Mouse (Mus musculus) heart, embryonic 15.5 days (tissue): ENCODE measurements around the gene Spata31d1a. TPM values are rescaled to one million over a fixed set of nuclear protein-coding genes. Genes with fewer than 3 reads are reported as not detected.
A peak's percentile ranks its signal among the peaks of the same experiment; 100 is the strongest.
"Not testable (repeated sequence)": the region's sequence is repeated elsewhere in the genome, so short reads cannot be mapped to it uniquely, and the experiment has no call there.

Experiments
- ATAC-seq: fragments of 200-750 bp; cut with Nextera tagmentation; replicated peaks from 2 replicates; pipeline ENCODE4 v1.8.0; 2017; ENCODE audit warnings: low read depth, moderate TSS enrichment; ENCODE audit not compliant: insufficient number of reproducible peaks, insufficient read depth, low FRiP score
- H3K27ac ChIP-seq: fragments of 300-500 bp; sonication (generic); 2 replicates; pipeline ENCODE4 v1.5.1; 2015; ENCODE audit warnings: mild to moderate bottlenecking, inconsistent platforms
- H3K27me3 ChIP-seq: fragments of 300-500 bp; sonication (generic); 2 replicates; pipeline ENCODE4 v1.6.1; 2015; ENCODE audit warnings: inconsistent platforms
- H3K36me3 ChIP-seq: fragments of 300-500 bp; sonication (generic); 2 replicates; pipeline ENCODE4 v1.6.1; 2015; ENCODE audit warnings: mild to moderate bottlenecking, inconsistent platforms
- H3K4me1 ChIP-seq: fragments of 300-500 bp; sonication (generic); replicated peaks from 2 replicates; pipeline ENCODE4 v1.6.1; 2015; ENCODE audit warnings: inconsistent platforms
- H3K4me2 ChIP-seq: fragments of 300-500 bp; sonication (generic); 2 replicates; pipeline ENCODE4 v1.6.1; 2015; ENCODE audit warnings: inconsistent platforms, mild to moderate bottlenecking, moderate library complexity
- H3K4me3 ChIP-seq: fragments of 300-500 bp; sonication (generic); 2 replicates; pipeline ENCODE4 v1.5.1; 2015; ENCODE audit warnings: mild to moderate bottlenecking, inconsistent platforms
- H3K9ac ChIP-seq: fragments of 300-500 bp; sonication (generic); 2 replicates; pipeline ENCODE4 v1.6.1; 2015; ENCODE audit warnings: mild to moderate bottlenecking, inconsistent platforms
- H3K9me3 ChIP-seq: fragments of 300-500 bp; sonication (generic); replicated peaks from 2 replicates; pipeline ENCODE4 v1.6.1; 2016; ENCODE audit warnings: inconsistent platforms
- WGBS: fragments of 180-500 bp; shearing (Covaris S2); methylation state at CpG from one replicate; pipeline ENCODE4 v1.1.7; 2015; ENCODE audit warnings: mixed read lengths; 5-methylcytosine and 5-hydroxymethylcytosine counted together
- polyA plus RNA-seq: library from polyadenylated mRNA; unstranded; fragments of >200 nt; fragmentation: Nextera tagmentation; extraction: Ambion mirVana; gene quantifications from 2 replicates; pipeline ENCODE4 v1.2.1, GENCODE M21; 2015

Spata31d1a gene
- polyA plus RNA-seq, 1 experiment from 2014 or later: 0.03 TPM

- not testable (repeated sequence) for H3K9me3 ChIP-seq, H3K4me3 ChIP-seq, H3K36me3 ChIP-seq, H3K4me2 ChIP-seq, H3K27me3 ChIP-seq, ATAC-seq, H3K27ac ChIP-seq, H3K9ac ChIP-seq, H3K4me1 ChIP-seq
- whole genome bisulfite sequencing: 45% methylated on average over 1 of the region's 1 CpGs
Measured at GRCm38 (mm10) chr13:59700137-59700536, 10.0 kb downstream of the Spata31d1a start.

- H3K27ac ChIP-seq: no peak overlapping the region
Measured at GRCm38 (mm10) chr13:59699131-59699530, 11.0 kb downstream of the Spata31d1a start.

DNA sequence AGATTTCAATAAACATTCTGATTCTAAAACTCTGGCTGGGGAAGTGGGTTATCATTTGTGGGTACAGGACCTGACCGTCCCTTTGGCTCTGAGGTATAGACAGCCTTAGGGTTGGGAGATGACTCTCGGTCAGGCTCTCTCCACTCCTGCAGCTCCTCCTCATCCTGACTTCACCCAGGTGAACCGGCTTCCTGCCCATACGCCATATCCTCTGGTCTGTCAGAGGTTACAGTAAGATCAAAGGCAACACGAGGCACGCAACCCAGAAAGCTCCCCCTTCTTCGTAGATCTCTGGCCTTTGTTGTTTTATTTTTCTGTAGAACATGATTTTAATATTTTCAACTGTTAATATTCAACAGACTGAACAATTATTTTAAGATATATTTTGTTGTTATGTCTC, 14.3 kb downstream of the Spata31d1a start:
- H3K4me1 ChIP-seq: no peaks in the 10 kb centered on the region
- H3K27ac ChIP-seq: no peak overlapping the region
- H3K4me3 ChIP-seq: no peak overlapping the region
- H3K27me3 ChIP-seq: no peaks in the 10 kb centered on the region
- no peak for ATAC-seq
- H3K9me3 ChIP-seq: no peaks in the 10 kb centered on the region
- no peak overlapping the region for H3K9ac ChIP-seq
- no peak overlapping the region for H3K4me2 ChIP-seq
- WGBS: 83% methylated on average over 7 of the region's 7 CpGs
- H3K36me3 ChIP-seq: no peaks in the 10 kb centered on the region

More at GRCm38 (mm10) chr13:59699131-59699530, 11.0 kb downstream of the Spata31d1a start:
- peaks cover 2% of the 10 kb centered on the region; the same call in 1 of the 2 replicates for H3K4me1 ChIP-seq
- H3K9me3 ChIP-seq: no peaks in the 10 kb centered on the region
- WGBS: 89% methylated on average over 8 of the region's 8 CpGs
- no peak overlapping the region for H3K4me2 ChIP-seq
- no peak for ATAC-seq
- H3K4me3 ChIP-seq: no peak overlapping the region
- H3K36me3 ChIP-seq: no peaks in the 10 kb centered on the region
- no peak overlapping the region for H3K9ac ChIP-seq
- H3K27me3 ChIP-seq: no peaks in the 10 kb centered on the region

- no peaks in the 10 kb centered on the region for H3K9me3 ChIP-seq
- no peak within 1 kb of the TSS for H3K4me2 ChIP-seq
- H3K9ac ChIP-seq: no peak within 1 kb of the TSS
- 76% methylated on average over 3 of the region's 3 CpGs for WGBS
- ATAC-seq: no peak
- H3K27ac ChIP-seq: no peak within 1 kb of the TSS
- no peaks in the 10 kb centered on the region for H3K36me3 ChIP-seq
- no peaks in the 10 kb centered on the region for H3K27me3 ChIP-seq
- H3K4me3 ChIP-seq: no peak within 1 kb of the TSS
- H3K4me1 ChIP-seq: peaks cover 5% of the 10 kb centered on the region; the same call in 1 of the 2 replicates
Measured at GRCm38 (mm10) chr13:59694008-59694407, 16.1 kb downstream of the Spata31d1a start, which contains the start of gene 4921517D22Rik. TSS of gene 4921517D22Rik (minus strand) at chr13:59694108.

DNA sequence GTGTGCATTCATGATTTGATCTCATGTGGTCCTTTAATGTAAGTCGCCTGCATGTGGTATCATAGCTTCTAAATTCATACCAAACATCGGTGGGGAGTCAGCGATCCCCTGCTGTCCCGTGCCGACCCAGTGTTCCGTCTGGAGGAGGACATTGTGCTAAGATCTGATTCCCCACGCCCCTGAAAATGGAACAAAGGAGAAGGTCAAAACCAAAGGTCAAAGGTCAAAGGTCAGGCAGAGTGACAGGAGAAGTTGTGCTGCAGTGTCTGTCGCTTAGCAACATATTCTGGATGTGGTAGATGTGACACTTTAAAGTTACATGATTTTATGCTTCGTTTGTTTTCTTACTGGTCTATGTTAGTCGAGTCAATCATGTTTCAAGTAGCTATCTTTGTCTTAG, 18.7 kb downstream of the Spata31d1a start:
- H3K27me3 ChIP-seq: no peaks in the 10 kb centered on the region
- H3K27ac ChIP-seq: no peak overlapping the region
- H3K9me3 ChIP-seq: no peaks in the 10 kb centered on the region
- no peaks in the 10 kb centered on the region for H3K36me3 ChIP-seq
- no peak overlapping the region for H3K4me3 ChIP-seq
- peaks cover 5% of the 10 kb centered on the region for H3K4me1 ChIP-seq
- ATAC-seq: no peak
- no peak overlapping the region for H3K4me2 ChIP-seq
- WGBS: 80% methylated on average over 10 of the region's 10 CpGs
- H3K9ac ChIP-seq: no peak overlapping the region

DNA sequence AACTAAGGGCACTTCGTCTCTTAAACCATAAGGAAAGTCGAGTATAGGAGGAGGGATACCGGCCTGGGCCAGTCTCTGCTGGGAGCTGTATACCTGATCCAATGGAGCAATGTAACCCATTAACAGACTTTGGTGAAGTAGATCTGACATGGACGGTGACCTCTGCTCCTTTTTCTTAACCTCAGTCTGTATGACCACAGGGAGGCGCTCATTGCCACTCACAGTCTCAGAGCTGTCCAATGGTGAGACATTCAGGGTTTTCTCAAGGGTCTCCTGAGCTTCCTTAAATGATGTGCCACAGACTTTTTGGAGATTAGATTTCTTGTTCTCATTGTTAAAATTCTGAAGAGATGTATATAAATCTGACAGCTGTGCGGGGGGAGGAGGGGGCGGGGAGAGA, 19.6 kb downstream of the Spata31d1a start:
- Histone ChIP-seq H3K9ac (no peak overlapping the region), H3K27me3 (no peaks in the 10 kb centered on the region), H3K36me3 (no peaks in the 10 kb centered on the region), H3K9me3 (no peaks in the 10 kb centered on the region), H3K27ac (no peak overlapping the region), H3K4me3 (no peak overlapping the region), H3K4me2 (no peak overlapping the region), H3K4me1 (peaks cover 5% of the 10 kb centered on the region)
- ATAC-seq: no peak
- WGBS: 84% methylated on average over 7 of the region's 7 CpGs

GRCm38 (mm10) chr13:59689843-59690242, 20.3 kb downstream of the Spata31d1a start:
- WGBS: 82% methylated on average over 3 of the region's 3 CpGs
- Histone ChIP-seq H3K27me3 (no peaks in the 10 kb centered on the region), H3K9me3 (no peaks in the 10 kb centered on the region), H3K9ac (no peak overlapping the region), H3K4me2 (no peak overlapping the region), H3K36me3 (no peaks in the 10 kb centered on the region), H3K4me3 (no peak overlapping the region), H3K27ac (no peak overlapping the region), H3K4me1 (peaks cover 5% of the 10 kb centered on the region)
- no peak for ATAC-seq

- H3K9me3 ChIP-seq: no peaks in the 10 kb centered on the region
- no peak for ATAC-seq
- H3K4me2 ChIP-seq: no peak overlapping the region
- WGBS: 62% methylated on average over 9 of the region's 9 CpGs
- H3K9ac ChIP-seq: no peak overlapping the region
- H3K27ac ChIP-seq: no peak overlapping the region
- H3K4me1 ChIP-seq: peaks cover 5% of the 10 kb centered on the region
- H3K27me3 ChIP-seq: no peaks in the 10 kb centered on the region
- no peaks in the 10 kb centered on the region for H3K36me3 ChIP-seq
- H3K4me3 ChIP-seq: no peak overlapping the region
Measured at GRCm38 (mm10) chr13:59689313-59689712, 20.8 kb downstream of the Spata31d1a start.

DNA sequence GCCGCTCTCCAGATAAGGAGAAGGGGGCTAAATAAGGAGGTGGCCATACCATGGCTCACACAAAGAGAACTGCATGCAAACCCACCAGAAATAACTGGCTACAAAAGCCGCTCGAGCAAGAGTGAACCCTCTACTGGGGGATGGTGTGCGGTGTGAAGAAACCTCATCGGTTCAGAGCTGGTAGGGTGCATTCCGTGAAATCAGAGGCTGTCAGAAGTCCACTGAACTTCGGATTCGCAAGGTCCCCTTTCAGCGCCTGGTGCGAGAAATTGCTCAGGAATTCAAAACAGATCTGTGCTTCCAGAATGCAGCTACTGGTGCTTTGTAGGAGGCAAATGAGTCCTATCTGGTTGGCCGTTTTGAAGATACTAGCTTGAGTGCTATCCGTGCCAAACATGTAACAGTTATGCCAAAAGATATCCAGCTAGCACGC, 21.8 kb downstream of the Spata31d1a start:
- H3K9me3 ChIP-seq: no peaks in the 10 kb centered on the region
- ATAC-seq: peak; percentile 74; the same call in 1 of the 2 replicates
- H3K36me3 ChIP-seq: no peaks in the 10 kb centered on the region
- peak overlapping the region; percentile 89 for H3K27ac ChIP-seq
- no peaks in the 10 kb centered on the region for H3K27me3 ChIP-seq
- H3K4me2 ChIP-seq: peak overlapping the region; percentile 55
- H3K4me1 ChIP-seq: peaks cover 5% of the 10 kb centered on the region
- peak overlapping the region; percentile 24 for H3K4me3 ChIP-seq
- no peak overlapping the region for H3K9ac ChIP-seq
- WGBS: 27% methylated on average over 13 of the region's 13 CpGs

- 84% methylated on average over 3 of the region's 3 CpGs for WGBS
- peaks cover 5% of the 10 kb centered on the region for H3K4me1 ChIP-seq
- H3K4me3 ChIP-seq: no peak overlapping the region
- no peak for ATAC-seq
- H3K36me3 ChIP-seq: no peaks in the 10 kb centered on the region
- no peak overlapping the region for H3K27ac ChIP-seq
- H3K9ac ChIP-seq: no peak overlapping the region
- H3K4me2 ChIP-seq: no peak overlapping the region
- no peaks in the 10 kb centered on the region; the same call in 1 of the 2 replicates for H3K27me3 ChIP-seq
- no peaks in the 10 kb centered on the region for H3K9me3 ChIP-seq
Measured at GRCm38 (mm10) chr13:59685236-59685635, 24.9 kb downstream of the Spata31d1a start.

GRCm38 (mm10) chr13:59682629-59683028, 27.5 kb downstream of the Spata31d1a start:
- Histone ChIP-seq H3K27me3 (no peaks in the 10 kb centered on the region; the same call in 1 of the 2 replicates), H3K9me3 (no peaks in the 10 kb centered on the region), H3K4me3 (no peak overlapping the region), H3K9ac (no peak overlapping the region), H3K36me3 (no peaks in the 10 kb centered on the region), H3K4me2 (no peak overlapping the region), H3K27ac (no peak overlapping the region), H3K4me1 (no peaks in the 10 kb centered on the region; the same call in 1 of the 2 replicates)
- no peak for ATAC-seq
- WGBS: 11% methylated on average over 7 of the region's 7 CpGs

DNA sequence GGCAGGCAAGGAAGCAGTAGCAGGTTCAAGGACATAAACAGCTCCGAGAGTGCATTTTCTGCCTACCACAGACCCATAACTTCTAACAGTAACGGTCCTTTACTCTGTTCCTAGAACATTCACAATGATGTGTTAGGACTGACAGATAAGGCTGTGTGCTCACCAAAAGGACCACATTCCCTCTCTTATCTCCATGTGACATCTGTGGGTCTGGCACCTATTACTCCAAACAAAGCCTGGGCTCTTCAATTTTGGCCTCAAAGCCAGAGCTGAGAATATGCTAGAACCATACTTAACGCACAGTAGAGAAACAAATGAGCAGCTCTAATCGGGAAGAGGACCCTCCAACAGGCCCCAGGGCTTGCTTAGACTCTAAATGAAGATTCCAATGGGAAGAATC, 30.2 kb downstream of the Spata31d1a start:
- Histone ChIP-seq H3K4me3 (no peak overlapping the region), H3K4me2 (no peak overlapping the region), H3K27ac (no peak overlapping the region), H3K9ac (no peak overlapping the region), H3K36me3 (no peaks in the 10 kb centered on the region), H3K9me3 (no peaks in the 10 kb centered on the region), H3K4me1 (no peaks in the 10 kb centered on the region; the same call in 1 of the 2 replicates), H3K27me3 (no peaks in the 10 kb centered on the region; the same call in 1 of the 2 replicates)
- WGBS: 48% methylated on average over 4 of the region's 4 CpGs
- ATAC-seq: no peak
